Mouse (Mus musculus): ENCODE measurements around the gene Rnf150. TPM values are rescaled to one million over a fixed set of nuclear protein-coding genes. Genes with fewer than 3 reads are reported as not detected.

The Rnf150 gene
- polyA plus RNA-seq, 1 experiment from 2014 or later, result 0.75 TPM

DNA sequence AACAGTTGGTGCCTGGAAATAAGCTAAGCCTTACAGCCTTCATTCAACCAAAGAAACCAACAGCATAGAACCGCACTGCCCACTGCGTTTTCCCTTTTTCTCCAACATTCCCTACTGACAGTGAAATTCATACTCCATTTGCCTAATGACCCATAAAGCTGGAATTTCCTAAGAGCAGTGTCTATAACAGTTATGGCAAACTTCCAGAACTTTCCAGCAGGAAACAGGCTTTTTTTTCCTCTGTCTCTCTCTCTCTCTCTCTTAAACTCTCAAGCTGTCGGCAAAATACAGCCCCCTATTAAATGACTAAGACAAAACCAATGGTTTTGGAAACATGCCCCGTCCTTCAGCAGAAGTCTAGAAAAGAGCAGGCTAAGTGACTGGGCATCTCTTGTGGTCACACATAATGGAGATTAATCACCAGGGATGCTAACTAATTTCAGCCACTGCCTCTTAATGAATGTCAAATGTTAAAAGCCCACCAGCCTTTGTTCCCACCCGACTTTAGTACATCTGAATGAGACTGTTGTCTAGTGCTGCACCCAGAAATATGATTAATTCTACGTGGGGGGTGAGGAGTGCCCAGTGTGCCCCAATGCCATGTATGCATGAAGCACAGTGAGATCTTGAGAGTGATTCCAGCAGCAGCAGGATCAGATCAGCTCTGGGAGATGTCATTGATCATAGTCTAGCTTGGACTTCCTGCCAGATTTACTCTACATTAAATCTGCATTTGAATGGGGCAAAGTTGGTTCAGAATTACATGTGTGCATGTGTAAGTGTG lies 80.3 kb downstream of the Rnf150 start:
- Histone ChIP-seq H3K9me3 (replicated peaks) (no peaks in the 10 kb centered on the region), H3K4me3 (no peak overlapping the region), H3K4me1 (replicated peaks) (peaks cover 14% of the 10 kb centered on the region), H3K27ac (ENCODE audit: poor library complexity, severe bottlenecking) (no peak overlapping the region), H3K9ac (no peak overlapping the region), H3K36me3 (no peaks in the 10 kb centered on the region), H3K4me2 (no peak overlapping the region), H3K27me3 (replicated peaks) (no peaks in the 10 kb centered on the region)
- ATAC-seq (ENCODE audit: insufficient number of reproducible peaks, low FRiP score), result no peak
- WGBS, result 58% methylated on average over 6 of the region's 6 CpGs

DNA sequence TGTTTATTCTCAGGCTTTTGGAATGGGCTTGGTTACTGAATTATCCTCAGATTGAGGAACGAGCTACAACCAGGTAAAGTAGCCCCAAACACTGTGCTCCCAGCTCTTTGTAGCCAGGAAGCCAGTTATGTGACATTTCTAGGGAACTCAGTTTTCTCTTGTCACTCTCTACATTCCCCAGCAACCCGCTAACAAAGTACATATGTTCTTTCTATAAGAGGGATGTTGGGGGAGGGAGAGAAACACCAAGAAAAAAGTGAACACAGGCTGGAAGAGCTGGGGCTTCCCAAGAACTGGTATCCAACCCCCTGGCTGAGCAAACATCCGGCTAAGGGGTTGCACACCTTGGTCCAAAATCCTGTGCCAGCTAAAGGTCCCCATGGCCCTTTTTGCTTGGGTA lies 82.7 kb downstream of the Rnf150 start:
- no peak overlapping the region for H3K4me3 ChIP-seq
- H3K9ac ChIP-seq, result no peak overlapping the region
- H3K27me3 ChIP-seq (replicated peaks), result no peaks in the 10 kb centered on the region
- H3K4me1 ChIP-seq (replicated peaks), result peaks cover 5% of the 10 kb centered on the region
- no peaks in the 10 kb centered on the region for H3K36me3 ChIP-seq
- 0 out of 2 replicates have a peak, but pooled peaks cover 4% of the 10 kb centered on the region for H3K9me3 ChIP-seq (replicated peaks)
- no peak for ATAC-seq (ENCODE audit: insufficient number of reproducible peaks, low FRiP score)
- WGBS, result 65% methylated on average over 3 of the region's 3 CpGs
- H3K27ac ChIP-seq (ENCODE audit: poor library complexity, severe bottlenecking), result no peak overlapping the region
- H3K4me2 ChIP-seq, result no peak overlapping the region

DNA sequence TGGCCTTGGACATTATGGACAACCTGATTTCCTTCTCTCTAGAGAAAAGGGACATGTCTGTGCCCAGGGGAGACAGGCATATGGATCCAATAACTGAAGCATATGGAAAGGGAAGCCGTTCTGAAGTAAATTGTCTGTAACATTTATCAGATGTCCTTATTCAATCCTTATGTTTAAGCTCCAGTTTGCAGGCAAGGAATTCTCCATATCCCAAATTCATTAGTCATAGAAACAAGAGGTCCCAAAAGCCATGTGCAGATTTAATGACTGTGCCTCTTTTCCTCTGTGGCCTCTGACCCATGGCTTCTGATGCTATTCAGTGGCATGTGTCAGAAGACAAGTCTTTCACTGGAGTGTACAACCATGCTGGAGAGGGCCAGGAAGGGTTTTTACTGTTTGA lies 83.5 kb downstream of the Rnf150 start:
- Histone ChIP-seq H3K9ac (no peak overlapping the region), H3K36me3 (no peaks in the 10 kb centered on the region), H3K9me3 (replicated peaks) (0 out of 2 replicates have a peak, but pooled peaks cover 4% of the 10 kb centered on the region), H3K4me3 (no peak overlapping the region), H3K27me3 (replicated peaks) (no peaks in the 10 kb centered on the region), H3K4me2 (no peak overlapping the region), H3K27ac (ENCODE audit: poor library complexity, severe bottlenecking) (no peak overlapping the region), H3K4me1 (replicated peaks) (peaks cover 5% of the 10 kb centered on the region)
- no peak for ATAC-seq (ENCODE audit: insufficient number of reproducible peaks, low FRiP score)
- WGBS, result 63% methylated on average over 1 of the region's 1 CpGs

DNA sequence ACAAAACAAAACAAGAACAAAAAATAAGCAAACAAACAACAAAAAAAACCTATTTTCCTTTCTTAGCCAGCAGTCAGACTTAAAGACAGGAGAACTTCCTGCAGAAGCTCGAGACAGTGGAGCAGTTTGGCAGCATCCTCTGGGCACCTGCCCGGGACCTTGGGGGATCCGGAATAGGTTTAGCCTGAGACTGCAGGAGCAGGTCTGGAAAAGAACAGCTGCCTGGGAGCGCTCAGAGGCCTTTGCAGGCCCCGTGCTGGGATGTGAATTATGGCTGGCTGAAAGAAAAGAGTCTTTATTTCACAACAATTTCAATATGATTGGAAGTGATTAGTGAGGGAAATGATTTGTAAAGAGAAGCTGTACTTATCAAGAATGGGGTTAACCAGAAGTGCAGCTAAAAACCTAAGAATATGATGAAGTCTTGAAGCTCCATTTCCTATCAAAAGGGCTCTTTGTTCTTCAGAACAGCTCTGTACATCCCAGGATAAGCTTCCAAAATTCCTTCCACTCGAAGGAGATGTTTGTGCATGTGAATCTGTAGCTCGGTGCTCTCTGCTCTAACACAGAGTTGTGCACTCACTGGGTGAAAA lies 92.1 kb downstream of the Rnf150 start:
- H3K27me3 ChIP-seq (replicated peaks), result no peaks in the 10 kb centered on the region
- ATAC-seq (ENCODE audit: insufficient number of reproducible peaks, low FRiP score), result no peak
- 52% methylated on average over 7 of the region's 7 CpGs for WGBS
- no peak overlapping the region for H3K9ac ChIP-seq
- 0 out of 2 replicates have a peak, but pooled peaks cover under 1% of the 10 kb centered on the region for H3K9me3 ChIP-seq (replicated peaks)
- no peak overlapping the region for H3K4me2 ChIP-seq
- H3K4me3 ChIP-seq, result no peak overlapping the region
- no peak overlapping the region for H3K27ac ChIP-seq (ENCODE audit: poor library complexity, severe bottlenecking)
- H3K36me3 ChIP-seq, result no peaks in the 10 kb centered on the region
- peaks cover 4% of the 10 kb centered on the region; the same call in 1 of the 2 replicates for H3K4me1 ChIP-seq (replicated peaks)

DNA sequence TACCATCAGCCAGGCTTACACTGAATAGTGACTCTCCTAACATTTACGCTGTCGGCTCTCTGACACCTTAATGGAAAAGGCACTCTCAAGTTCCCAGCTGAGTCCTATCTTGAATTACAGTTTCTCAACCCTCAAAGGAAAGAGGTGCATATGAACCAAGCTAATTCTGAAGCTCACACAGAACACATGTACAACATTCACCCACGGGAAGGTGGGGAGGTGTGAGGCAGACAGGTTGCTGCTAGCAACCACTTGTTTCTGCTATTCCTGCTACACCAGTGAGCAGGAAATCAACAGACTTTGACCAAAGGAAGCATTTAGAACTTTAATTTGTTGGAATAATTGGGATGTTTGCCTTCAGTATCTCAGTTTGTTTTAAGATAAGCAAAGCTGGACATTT lies 96.3 kb downstream of the Rnf150 start:
- Histone ChIP-seq H3K4me2 (no peak overlapping the region), H3K9ac (no peak overlapping the region), H3K27me3 (replicated peaks) (no peaks in the 10 kb centered on the region), H3K36me3 (no peaks in the 10 kb centered on the region), H3K27ac (ENCODE audit: poor library complexity, severe bottlenecking) (no peak overlapping the region), H3K4me1 (replicated peaks) (peaks cover 4% of the 10 kb centered on the region; the same call in 1 of the 2 replicates), H3K4me3 (no peak overlapping the region), H3K9me3 (replicated peaks) (no peaks in the 10 kb centered on the region)
- ATAC-seq (ENCODE audit: insufficient number of reproducible peaks, low FRiP score), result no peak
- 68% methylated on average over 3 of the region's 3 CpGs for WGBS

DNA sequence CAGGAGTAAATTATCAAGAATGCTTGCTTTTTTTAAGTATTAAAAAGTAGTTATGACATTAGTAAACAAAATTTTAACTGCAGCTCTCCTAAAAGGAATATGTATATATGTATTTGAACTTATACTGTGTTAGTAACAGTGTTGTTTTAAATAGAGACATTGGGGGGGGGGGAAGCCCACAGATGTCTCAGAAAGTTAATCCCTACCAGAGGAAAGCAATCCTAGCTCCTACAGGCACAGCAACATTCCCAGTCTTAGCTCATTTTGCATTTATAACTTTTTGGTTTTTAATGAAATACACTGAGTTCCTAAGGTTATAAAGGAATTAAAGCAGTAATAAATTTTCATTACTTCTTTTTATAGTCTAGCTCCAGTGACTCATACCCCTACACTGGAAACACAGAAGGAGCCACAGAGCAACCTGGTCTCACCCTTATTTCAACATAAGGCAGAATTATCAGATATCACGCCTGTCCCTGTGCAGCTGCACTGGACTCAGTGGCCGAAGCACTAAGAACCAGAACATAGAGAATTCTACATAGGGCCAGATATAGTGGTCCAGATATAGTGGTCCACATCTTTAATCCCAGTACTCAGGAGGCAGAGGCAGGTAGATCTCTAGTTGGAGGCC lies 96.9 kb downstream of the Rnf150 start:
- Histone ChIP-seq H3K27me3 (replicated peaks) (no peaks in the 10 kb centered on the region), H3K4me2 (no peak overlapping the region), H3K27ac (ENCODE audit: poor library complexity, severe bottlenecking) (no peak overlapping the region), H3K4me1 (replicated peaks) (peaks cover 4% of the 10 kb centered on the region; the same call in 1 of the 2 replicates), H3K9ac (no peak overlapping the region), H3K4me3 (no peak overlapping the region), H3K9me3 (replicated peaks) (no peaks in the 10 kb centered on the region), H3K36me3 (no peaks in the 10 kb centered on the region)
- 84% methylated on average over 2 of the region's 2 CpGs for WGBS
- ATAC-seq (ENCODE audit: insufficient number of reproducible peaks, low FRiP score), result no peak

DNA sequence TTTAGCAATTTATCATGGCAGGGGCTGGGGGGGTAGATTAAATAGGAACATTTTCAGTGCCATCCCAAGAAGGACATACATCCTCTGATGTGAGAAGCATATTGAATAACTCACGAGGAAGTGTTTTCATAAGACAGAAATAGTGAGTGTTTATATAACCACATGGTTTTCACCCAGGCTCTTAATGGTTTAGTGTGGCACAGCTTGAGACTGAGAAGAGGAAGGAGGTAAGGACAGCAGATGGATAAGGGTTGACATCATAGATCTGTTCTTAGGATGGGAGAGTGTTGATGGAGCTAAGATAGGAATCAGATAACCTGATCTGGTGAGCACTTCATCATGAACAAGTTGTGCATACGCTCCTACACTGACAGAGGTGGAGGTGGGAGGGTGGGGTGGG lies 101.4 kb downstream of the Rnf150 start:
- no peaks in the 10 kb centered on the region for H3K27me3 ChIP-seq (replicated peaks)
- no peak for ATAC-seq (ENCODE audit: insufficient number of reproducible peaks, low FRiP score)
- no peak overlapping the region for H3K4me2 ChIP-seq
- no peaks in the 10 kb centered on the region for H3K36me3 ChIP-seq
- H3K4me3 ChIP-seq, result no peak overlapping the region
- H3K4me1 ChIP-seq (replicated peaks), result peaks cover 23% of the 10 kb centered on the region
- H3K9ac ChIP-seq, result no peak overlapping the region
- WGBS, result 62% methylated on average over 2 of the region's 2 CpGs
- H3K27ac ChIP-seq (ENCODE audit: poor library complexity, severe bottlenecking), result no peak overlapping the region
- no peaks in the 10 kb centered on the region for H3K9me3 ChIP-seq (replicated peaks)

DNA sequence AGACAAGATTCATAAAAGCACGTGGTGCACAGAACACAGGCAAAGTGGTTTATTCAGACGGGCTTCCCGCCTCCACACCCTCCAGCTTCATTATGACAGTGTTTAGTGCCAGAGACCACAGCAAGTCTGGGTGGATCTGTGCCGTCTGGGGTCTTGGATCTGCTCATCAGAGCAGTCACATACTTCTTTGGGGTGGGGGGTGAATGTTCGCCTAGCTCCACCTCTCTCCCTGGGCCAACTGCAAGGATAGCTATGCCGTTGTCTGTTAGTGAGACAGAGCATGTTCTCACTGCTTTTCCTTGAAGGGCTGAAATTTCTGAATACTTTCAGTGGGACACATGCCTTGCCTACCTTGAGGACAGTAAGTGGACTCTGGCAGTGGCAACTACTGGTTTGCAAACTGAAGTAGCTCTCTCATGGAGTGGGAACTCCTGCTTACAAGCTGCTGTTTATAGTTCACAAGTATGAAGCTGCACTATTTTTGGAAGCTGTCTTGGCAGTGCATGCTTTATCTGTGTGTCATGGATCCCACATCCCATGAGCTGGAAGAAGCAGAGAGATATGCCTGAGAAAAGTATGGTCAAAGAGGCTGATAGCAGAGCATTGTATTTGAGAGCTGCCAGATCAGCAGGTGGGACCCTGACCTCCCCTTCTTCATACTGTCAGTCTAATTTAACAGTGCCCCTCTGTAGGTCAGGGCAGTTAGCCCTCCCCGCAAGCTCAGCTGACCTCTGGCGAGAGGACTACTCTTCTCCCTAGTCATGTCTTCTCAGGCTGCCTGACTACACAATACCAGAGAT lies 104.9 kb downstream of the Rnf150 start:
- 56% methylated on average over 8 of the region's 8 CpGs for WGBS
- H3K9ac ChIP-seq, result no peak overlapping the region
- H3K36me3 ChIP-seq, result no peaks in the 10 kb centered on the region
- ATAC-seq (ENCODE audit: insufficient number of reproducible peaks, low FRiP score), result peak; percentile 42
- no peaks in the 10 kb centered on the region for H3K27me3 ChIP-seq (replicated peaks)
- H3K9me3 ChIP-seq (replicated peaks), result no peaks in the 10 kb centered on the region
- H3K4me1 ChIP-seq (replicated peaks), result peaks cover 31% of the 10 kb centered on the region
- H3K27ac ChIP-seq (ENCODE audit: poor library complexity, severe bottlenecking), result peak overlapping the region; percentile 88
- H3K4me3 ChIP-seq, result no peak overlapping the region
- peak overlapping the region; percentile 11; the same call in 1 of the 2 replicates for H3K4me2 ChIP-seq

DNA sequence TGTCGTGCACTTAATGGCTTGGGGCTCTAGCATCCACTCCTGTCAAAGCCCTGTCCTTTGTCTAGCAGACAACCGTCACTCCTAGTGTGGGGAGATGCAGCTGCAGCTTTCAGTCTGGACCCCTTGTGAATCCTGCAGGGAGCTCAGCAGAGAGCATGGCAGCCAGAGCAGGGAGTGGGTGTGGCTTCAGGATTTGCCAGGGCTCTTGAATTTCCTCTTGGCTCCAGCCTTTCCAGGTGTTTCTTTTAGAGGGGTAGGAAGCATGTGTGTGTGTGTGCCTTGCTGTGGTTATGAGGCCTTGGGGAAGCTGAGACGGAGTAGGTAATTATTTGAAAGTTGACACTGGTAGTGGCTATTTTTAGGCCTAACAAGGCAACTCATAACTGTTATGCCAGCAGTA lies 106.8 kb downstream of the Rnf150 start:
- peaks cover 31% of the 10 kb centered on the region for H3K4me1 ChIP-seq (replicated peaks)
- H3K27me3 ChIP-seq (replicated peaks), result no peaks in the 10 kb centered on the region
- WGBS, result 31% methylated on average over 3 of the region's 3 CpGs

DNA sequence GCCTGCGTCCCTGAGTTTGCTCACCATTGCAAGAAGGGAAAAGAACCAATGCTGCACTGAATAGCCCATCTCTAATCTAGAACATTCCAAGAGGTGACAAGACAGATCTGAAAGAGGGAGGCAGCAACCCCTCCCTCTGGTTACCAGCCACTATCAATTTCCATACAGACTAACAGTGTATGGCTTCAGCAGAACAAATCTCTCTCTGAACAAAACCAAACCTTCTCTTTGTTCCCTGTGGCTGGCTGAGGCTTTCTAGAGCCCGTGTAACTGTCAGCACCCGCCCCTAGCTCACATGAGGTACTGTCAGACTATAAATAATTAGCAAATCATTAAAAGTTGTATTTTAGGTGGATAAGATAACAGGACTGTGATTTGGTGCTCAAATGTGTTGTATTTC lies 109.7 kb downstream of the Rnf150 start:
- no peak overlapping the region for H3K4me2 ChIP-seq
- H3K4me1 ChIP-seq (replicated peaks), result peaks cover 24% of the 10 kb centered on the region
- WGBS, result 64% methylated on average over 3 of the region's 3 CpGs
- no peak overlapping the region for H3K27ac ChIP-seq (ENCODE audit: poor library complexity, severe bottlenecking)
- no peaks in the 10 kb centered on the region for H3K9me3 ChIP-seq (replicated peaks)
- H3K36me3 ChIP-seq, result no peaks in the 10 kb centered on the region
- no peak for ATAC-seq (ENCODE audit: insufficient number of reproducible peaks, low FRiP score)
- no peak overlapping the region for H3K9ac ChIP-seq
- H3K27me3 ChIP-seq (replicated peaks), result no peaks in the 10 kb centered on the region
- no peak overlapping the region for H3K4me3 ChIP-seq

More for the DNA sequence above, 106.8 kb downstream of the Rnf150 start:
- Histone ChIP-seq H3K9me3 (replicated peaks) (no peaks in the 10 kb centered on the region), H3K9ac (no peak overlapping the region), H3K36me3 (no peaks in the 10 kb centered on the region), H3K4me2 (no peak overlapping the region), H3K27ac (ENCODE audit: poor library complexity, severe bottlenecking) (0 out of 2 replicates have a peak overlapping the region, but pooled peaks have one; percentile 36), H3K4me3 (no peak overlapping the region)
- ATAC-seq (ENCODE audit: insufficient number of reproducible peaks, low FRiP score), result no peak

DNA sequence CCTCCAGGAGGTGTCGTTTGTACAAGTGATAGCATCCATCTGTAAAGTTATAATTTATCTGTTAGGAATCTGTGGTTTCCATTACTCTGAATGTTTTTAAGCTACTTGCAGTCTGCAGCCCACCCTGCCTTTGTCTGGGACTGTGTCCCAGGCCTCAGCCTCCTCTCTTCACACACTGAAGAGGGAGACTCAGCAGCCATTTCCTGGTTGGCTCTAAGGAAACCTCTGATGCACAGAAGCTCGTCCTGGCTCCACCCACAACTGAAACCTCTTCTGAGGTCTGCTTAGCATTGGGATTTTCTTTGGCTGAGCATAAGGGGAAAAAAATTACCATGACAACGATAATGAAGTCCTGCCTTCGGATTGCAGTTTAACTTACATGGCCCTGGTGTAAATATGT lies 110.2 kb downstream of the Rnf150 start:
- Histone ChIP-seq H3K9ac (no peak overlapping the region), H3K27ac (ENCODE audit: poor library complexity, severe bottlenecking) (no peak overlapping the region), H3K36me3 (no peaks in the 10 kb centered on the region), H3K9me3 (replicated peaks) (no peaks in the 10 kb centered on the region), H3K4me3 (no peak overlapping the region), H3K27me3 (replicated peaks) (no peaks in the 10 kb centered on the region), H3K4me1 (replicated peaks) (peaks cover 19% of the 10 kb centered on the region), H3K4me2 (no peak overlapping the region)
- WGBS, result 57% methylated on average over 4 of the region's 4 CpGs
- no peak for ATAC-seq (ENCODE audit: insufficient number of reproducible peaks, low FRiP score)

Measured in heart, embryonic 12.5 days (tissue).